Mouse (Mus musculus): Measurements from ENCODE around the gene Ap2a2.

- no peak for TF ChIP-seq CTCF (IDR thresholded peaks at IDR 0.05; ENCODE audit: borderline replicate concordance, extremely low read depth, insufficient read depth, insufficient read length)
- TF ChIP-seq POLR2A (IDR thresholded peaks at IDR 0.05; ENCODE audit: borderline replicate concordance, extremely low read depth, insufficient read depth, insufficient read length, poor library complexity, severe bottlenecking): no peak
These were observed 49.9 kb downstream of the Ap2a2 start for GRCm38 (mm10) chr7:141611711-141612370.

Measured in brain, embryonic 14.5 days (tissue).